Mouse (Mus musculus) stomach, embryonic 15.5 days (tissue): ENCODE data around the gene Pkp3. TPM values are rescaled to one million over a fixed set of nuclear protein-coding genes. Genes with fewer than 3 reads are reported as not detected.

ENCODE experiments used
- ATAC-seq: fragments of 200-750 bp; cut with Nextera tagmentation; 2 replicates; pipeline ENCODE4 v1.8.0; 2017; ENCODE audit warnings: low read depth, moderate number of reproducible peaks, moderate TSS enrichment; ENCODE audit not compliant: insufficient read depth, low FRiP score
- H3K27ac ChIP-seq: fragments of 300-500 bp; sonication (generic); 2 replicates; pipeline ENCODE4 v1.5.1; 2015; ENCODE audit warnings: mild to moderate bottlenecking, inconsistent platforms
- H3K27me3 ChIP-seq: fragments of 300-500 bp; sonication (generic); replicated peaks from 2 replicates; pipeline ENCODE4 v1.6.1; 2015; ENCODE audit warnings: inconsistent platforms
- H3K36me3 ChIP-seq: fragments of 300-500 bp; sonication (generic); 2 replicates; pipeline ENCODE4 v1.6.1; 2015; ENCODE audit warnings: inconsistent platforms
- H3K4me1 ChIP-seq: fragments of 300-500 bp; sonication (generic); 2 replicates; pipeline ENCODE4 v1.6.1; 2015; ENCODE audit warnings: inconsistent platforms
- H3K4me2 ChIP-seq: fragments of 300-500 bp; sonication (generic); 2 replicates; pipeline ENCODE4 v1.6.1; 2015; ENCODE audit warnings: mild to moderate bottlenecking, inconsistent platforms
- H3K4me3 ChIP-seq: fragments of 300-500 bp; sonication (generic); replicated peaks from 2 replicates; pipeline ENCODE4 v1.5.1; 2015; ENCODE audit warnings: inconsistent platforms
- H3K9ac ChIP-seq: fragments of 300-500 bp; sonication (generic); 2 replicates; pipeline ENCODE4 v1.6.1; 2015; ENCODE audit warnings: inconsistent platforms
- H3K9me3 ChIP-seq: fragments of 300-500 bp; sonication (generic); 2 replicates; pipeline ENCODE4 v1.6.1; 2016; ENCODE audit warnings: inconsistent platforms
- WGBS: fragments of 180-500 bp; shearing (Covaris S2); methylation state at CpG from one replicate; pipeline ENCODE4 v1.1.7; 2015; 5-methylcytosine and 5-hydroxymethylcytosine counted together
- polyA plus RNA-seq: library from polyadenylated mRNA; unstranded; fragments of >200 nt; fragmentation: Nextera tagmentation; extraction: Ambion mirVana; gene quantifications from 2 replicates; pipeline ENCODE4 v1.2.1, GENCODE M21; 2015

Pkp3 gene
- polyA plus RNA-seq, 1 experiment from 2014 or later = 47.2 TPM

DNA sequence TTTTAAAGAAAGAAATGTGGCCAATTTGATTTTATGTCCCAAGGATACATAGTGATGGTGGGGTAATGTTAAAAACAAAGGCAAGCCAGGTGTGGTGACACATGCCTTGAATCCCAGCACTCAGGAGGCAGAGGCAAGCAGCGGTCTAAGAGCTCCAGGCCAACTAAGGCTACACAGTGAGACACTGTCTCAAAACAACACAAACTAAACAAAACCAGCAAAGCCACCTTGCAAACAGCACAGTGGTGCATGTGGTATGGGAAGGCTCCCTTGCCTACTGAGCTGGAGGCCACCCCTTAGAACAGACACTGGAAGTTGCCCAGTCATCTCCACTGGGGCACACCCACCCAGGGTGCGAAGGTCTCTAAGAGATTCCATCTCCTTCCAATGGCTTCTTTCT lies 18.1 kb upstream of the Pkp3 start:
- peak overlapping the region; percentile 99 for H3K4me2 ChIP-seq
- ATAC-seq = 0 out of 2 replicates have a peak, but pooled peaks have one; percentile 28
- no peaks in the 10 kb centered on the region for H3K9me3 ChIP-seq
- H3K4me1 ChIP-seq = peaks cover 13% of the 10 kb centered on the region; the same call in 1 of the 2 replicates
- WGBS = 63% methylated on average over 2 of the region's 2 CpGs
- H3K36me3 ChIP-seq = no peaks in the 10 kb centered on the region
- H3K27ac ChIP-seq = no peak overlapping the region
- H3K27me3 ChIP-seq = no peaks in the 10 kb centered on the region
- H3K9ac ChIP-seq = no peak overlapping the region
- no peak overlapping the region for H3K4me3 ChIP-seq

DNA sequence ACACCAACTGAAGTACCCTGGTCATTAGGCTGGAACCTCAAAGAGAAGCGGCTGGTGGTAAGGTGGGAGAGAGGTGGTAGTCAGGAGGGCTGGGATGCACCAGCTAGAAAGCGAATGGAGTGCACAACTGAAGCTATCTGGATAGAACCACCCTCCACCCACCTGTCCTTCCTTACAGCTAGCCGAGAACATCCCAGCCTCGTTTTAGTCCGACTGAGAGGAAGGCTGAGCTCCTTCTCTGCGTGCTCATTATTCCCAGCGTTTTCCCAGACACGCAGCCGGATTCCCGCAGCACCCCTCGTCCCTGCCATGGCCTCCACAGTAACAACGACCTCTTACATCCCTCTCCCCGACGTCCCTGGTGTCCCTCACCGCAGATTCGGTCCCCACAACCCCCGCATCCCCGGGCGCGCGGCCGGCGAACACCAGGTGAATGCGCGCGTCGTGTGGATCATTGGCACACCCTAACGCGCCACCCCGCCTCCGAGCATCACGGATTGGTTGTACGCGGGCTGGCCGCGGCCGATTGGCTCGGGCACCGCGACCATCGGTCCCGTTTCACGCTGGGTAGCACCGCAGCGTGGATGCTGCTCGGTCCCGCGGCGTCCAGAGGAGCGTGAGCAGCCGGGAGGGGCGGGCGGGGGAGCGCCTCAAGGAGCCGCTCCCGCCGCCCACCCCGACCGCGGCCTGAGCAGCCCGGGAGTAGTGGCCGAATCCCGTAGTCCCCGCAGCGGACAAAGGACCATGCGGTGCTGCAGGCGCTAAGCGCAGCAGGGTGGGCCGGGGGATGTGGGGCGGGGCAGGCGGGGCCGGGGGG lies 17.4 kb upstream of the Pkp3 start, which contains the start of gene B4galnt4:
Gene B4galnt4, plus strand, starts transcription at position 679 of the 817 bp plus-strand sequence.
- 0 out of 2 replicates have a peak, but pooled peaks cover 3% of the 10 kb centered on the region for H3K36me3 ChIP-seq
- peak within 1 kb of the TSS; percentile 50 for H3K9ac ChIP-seq
- no peaks in the 10 kb centered on the region for H3K9me3 ChIP-seq
- peak within 1 kb of the TSS; percentile 99 for H3K4me2 ChIP-seq
- no peak within 1 kb of the TSS for H3K27ac ChIP-seq
- peak within 1 kb of the TSS; percentile 68 for H3K4me3 ChIP-seq
- peak; percentile 89 for ATAC-seq
- WGBS = under 1% methylated on average over 59 of the region's 72 CpGs
- H3K4me1 ChIP-seq = peaks cover 13% of the 10 kb centered on the region; the same call in 1 of the 2 replicates
- H3K27me3 ChIP-seq = no peaks in the 10 kb centered on the region

DNA sequence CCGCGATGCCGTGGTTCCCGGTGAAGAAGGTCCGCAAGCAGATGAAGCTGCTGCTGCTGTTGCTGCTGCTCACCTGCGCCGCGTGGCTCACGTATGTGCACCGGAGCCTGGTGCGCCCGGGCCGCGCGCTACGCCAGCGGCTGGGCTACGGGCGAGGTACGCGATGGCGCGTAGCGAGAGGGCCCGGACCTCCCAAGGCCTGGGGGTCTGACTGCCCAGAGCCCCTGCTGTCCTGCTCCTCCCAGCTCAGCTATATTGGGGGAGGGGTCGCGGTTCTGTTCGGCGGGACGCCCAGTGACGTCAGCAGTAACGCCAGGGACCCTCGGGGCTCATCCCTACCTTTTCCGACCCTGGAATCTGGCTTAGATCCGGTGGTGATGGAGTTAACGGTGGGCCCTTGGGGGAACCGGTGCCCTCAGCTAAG lies 16.7 kb upstream of the Pkp3 start:
- ATAC-seq = peak; percentile 36; the same call in 1 of the 2 replicates
- 0 out of 2 replicates have a peak, but pooled peaks cover 3% of the 10 kb centered on the region for H3K36me3 ChIP-seq
- no peak overlapping the region for H3K27ac ChIP-seq

DNA sequence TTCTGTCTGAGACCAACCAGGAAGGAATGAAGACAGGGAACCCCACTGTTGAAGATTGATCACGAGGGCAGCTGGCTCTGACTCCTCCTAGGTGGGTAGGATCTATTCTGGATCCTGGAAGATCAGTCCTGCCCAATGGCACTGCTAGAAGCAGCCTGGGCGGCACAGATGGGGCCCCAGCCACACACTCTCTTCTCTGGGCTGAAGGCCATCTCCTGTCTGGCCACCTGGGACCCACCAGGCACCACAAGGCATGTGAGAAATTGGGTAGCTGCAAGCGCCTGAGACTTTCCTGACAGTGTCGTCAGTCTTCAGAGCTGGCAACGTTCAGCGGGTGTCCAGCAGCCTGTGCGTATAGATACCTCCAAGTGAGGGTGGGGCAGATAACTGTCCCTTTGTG lies 15.5 kb upstream of the Pkp3 start:
- ATAC-seq = no peak
- 0 out of 2 replicates have a peak, but pooled peaks cover 3% of the 10 kb centered on the region for H3K36me3 ChIP-seq
- no peaks in the 10 kb centered on the region for H3K9me3 ChIP-seq
- H3K4me3 ChIP-seq = no peak overlapping the region
- H3K4me2 ChIP-seq = no peak overlapping the region
- no peak overlapping the region for H3K9ac ChIP-seq
- H3K27me3 ChIP-seq = no peaks in the 10 kb centered on the region
- 74% methylated on average over 7 of the region's 7 CpGs for WGBS
- H3K27ac ChIP-seq = no peak overlapping the region
- peaks cover 13% of the 10 kb centered on the region; the same call in 1 of the 2 replicates for H3K4me1 ChIP-seq

More for the DNA sequence above, 16.7 kb upstream of the Pkp3 start:
- peak overlapping the region; percentile 68 for H3K4me3 ChIP-seq
- peaks cover 13% of the 10 kb centered on the region; the same call in 1 of the 2 replicates for H3K4me1 ChIP-seq
- H3K27me3 ChIP-seq = no peaks in the 10 kb centered on the region
- H3K9me3 ChIP-seq = no peaks in the 10 kb centered on the region
- under 1% methylated on average over 37 of the region's 37 CpGs for WGBS
- H3K4me2 ChIP-seq = peak overlapping the region; percentile 99
- peak overlapping the region; percentile 50 for H3K9ac ChIP-seq

DNA sequence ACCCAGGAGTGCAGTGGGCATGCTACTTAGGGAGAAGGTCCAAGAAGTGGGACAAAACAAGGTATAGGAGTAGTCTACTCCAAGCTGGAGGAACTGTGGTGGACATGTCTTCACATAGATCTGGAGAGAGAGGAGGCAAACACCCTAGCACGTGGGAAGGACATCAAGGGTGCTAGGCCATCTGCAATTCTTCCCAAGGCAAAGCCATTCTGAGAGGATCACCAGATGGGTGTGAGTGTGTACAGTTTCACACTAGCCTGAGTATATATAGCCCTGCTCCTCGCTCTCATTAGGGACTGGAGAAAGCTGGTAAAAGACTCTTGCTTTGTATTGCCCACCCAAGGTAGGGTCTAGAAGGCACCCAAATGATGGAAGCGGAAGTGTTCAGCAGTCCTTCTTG lies 14.7 kb upstream of the Pkp3 start:
- 0 out of 2 replicates have a peak, but pooled peaks cover 3% of the 10 kb centered on the region for H3K36me3 ChIP-seq
- 87% methylated on average over 3 of the region's 3 CpGs for WGBS
- H3K4me1 ChIP-seq = peaks cover 13% of the 10 kb centered on the region; the same call in 1 of the 2 replicates
- no peaks in the 10 kb centered on the region for H3K27me3 ChIP-seq
- no peak overlapping the region for H3K9ac ChIP-seq
- no peak overlapping the region for H3K27ac ChIP-seq
- H3K4me2 ChIP-seq = no peak overlapping the region
- H3K9me3 ChIP-seq = no peaks in the 10 kb centered on the region
- no peak for ATAC-seq
- no peak overlapping the region for H3K4me3 ChIP-seq

DNA sequence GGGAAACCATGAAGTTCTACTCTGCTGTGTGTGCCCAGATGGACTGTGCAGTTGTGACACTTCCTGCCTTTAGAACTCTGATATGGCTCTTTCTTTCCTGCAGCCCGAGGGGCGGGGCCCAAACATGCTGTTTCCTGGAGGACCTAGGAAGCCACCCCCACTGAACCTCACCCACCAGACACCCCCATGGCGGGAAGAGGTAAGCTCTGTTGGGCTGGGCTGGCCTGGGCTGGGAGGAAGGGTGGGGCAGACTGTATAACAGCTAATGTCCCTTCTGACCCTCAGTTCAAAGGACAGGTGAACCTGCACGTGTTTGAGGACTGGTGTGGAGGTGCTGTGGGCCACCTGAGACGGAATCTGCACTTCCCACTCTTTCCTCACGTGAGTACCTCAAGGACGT lies 13.8 kb upstream of the Pkp3 start:
- Histone ChIP-seq H3K4me2 (no peak overlapping the region), H3K27me3 (no peaks in the 10 kb centered on the region), H3K9me3 (no peaks in the 10 kb centered on the region), H3K4me3 (no peak overlapping the region), H3K9ac (no peak overlapping the region), H3K27ac (no peak overlapping the region), H3K36me3 (0 out of 2 replicates have a peak, but pooled peaks cover 3% of the 10 kb centered on the region), H3K4me1 (peaks cover 13% of the 10 kb centered on the region; the same call in 1 of the 2 replicates)
- 63% methylated on average over 7 of the region's 7 CpGs for WGBS
- no peak for ATAC-seq

DNA sequence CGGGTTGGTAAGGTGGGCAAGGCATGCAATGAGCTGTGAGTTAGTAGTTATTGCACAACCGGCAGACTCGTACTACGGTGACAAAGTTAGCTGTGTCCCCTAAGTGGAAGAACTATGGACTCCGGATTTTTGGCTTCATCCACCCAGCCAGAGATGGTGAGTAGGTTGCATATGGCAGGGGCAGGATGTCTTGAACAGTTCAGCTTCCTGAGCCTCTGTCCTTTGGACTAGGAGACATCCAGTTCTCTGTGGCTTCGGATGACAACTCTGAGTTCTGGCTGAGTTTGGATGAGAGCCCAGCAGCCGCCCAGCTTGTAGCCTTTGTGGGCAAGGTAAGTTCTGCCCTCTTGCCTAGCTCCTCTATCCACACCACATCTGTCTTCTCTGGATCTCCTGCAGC lies 13.4 kb upstream of the Pkp3 start:
- no peak overlapping the region for H3K9ac ChIP-seq
- no peaks in the 10 kb centered on the region for H3K27me3 ChIP-seq
- ATAC-seq = no peak
- WGBS = 86% methylated on average over 7 of the region's 7 CpGs
- no peak overlapping the region for H3K4me3 ChIP-seq
- H3K36me3 ChIP-seq = 0 out of 2 replicates have a peak, but pooled peaks cover 3% of the 10 kb centered on the region
- H3K4me2 ChIP-seq = no peak overlapping the region
- H3K27ac ChIP-seq = no peak overlapping the region
- peaks cover 13% of the 10 kb centered on the region; the same call in 1 of the 2 replicates for H3K4me1 ChIP-seq
- no peaks in the 10 kb centered on the region for H3K9me3 ChIP-seq

DNA sequence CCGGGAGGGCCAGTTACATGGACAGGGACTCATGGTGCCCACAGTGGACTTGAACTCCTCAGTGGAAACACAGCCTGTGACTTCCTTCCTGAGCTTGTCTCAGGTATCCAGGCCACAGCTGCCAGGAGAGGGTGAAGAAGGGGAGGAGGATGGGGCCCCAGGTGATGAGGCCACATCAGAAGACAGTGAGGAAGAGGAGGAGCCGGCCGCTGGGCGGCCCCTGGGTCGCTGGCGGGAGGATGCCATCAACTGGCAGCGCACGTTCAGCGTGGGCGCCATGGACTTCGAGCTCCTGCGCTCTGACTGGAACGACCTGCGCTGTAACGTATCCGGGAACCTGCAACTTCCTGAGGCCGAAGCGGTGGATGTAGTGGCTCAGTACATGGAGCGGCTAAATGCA lies 9.7 kb upstream of the Pkp3 start:
- Histone ChIP-seq H3K9me3 (no peaks in the 10 kb centered on the region), H3K27me3 (peaks cover 18% of the 10 kb centered on the region), H3K9ac (no peak overlapping the region), H3K27ac (no peak overlapping the region), H3K4me2 (no peak overlapping the region), H3K4me1 (peaks cover 10% of the 10 kb centered on the region), H3K36me3 (0 out of 2 replicates have a peak, but pooled peaks cover 3% of the 10 kb centered on the region), H3K4me3 (no peak overlapping the region)
- no peak for ATAC-seq
- 81% methylated on average over 19 of the region's 19 CpGs for WGBS

DNA sequence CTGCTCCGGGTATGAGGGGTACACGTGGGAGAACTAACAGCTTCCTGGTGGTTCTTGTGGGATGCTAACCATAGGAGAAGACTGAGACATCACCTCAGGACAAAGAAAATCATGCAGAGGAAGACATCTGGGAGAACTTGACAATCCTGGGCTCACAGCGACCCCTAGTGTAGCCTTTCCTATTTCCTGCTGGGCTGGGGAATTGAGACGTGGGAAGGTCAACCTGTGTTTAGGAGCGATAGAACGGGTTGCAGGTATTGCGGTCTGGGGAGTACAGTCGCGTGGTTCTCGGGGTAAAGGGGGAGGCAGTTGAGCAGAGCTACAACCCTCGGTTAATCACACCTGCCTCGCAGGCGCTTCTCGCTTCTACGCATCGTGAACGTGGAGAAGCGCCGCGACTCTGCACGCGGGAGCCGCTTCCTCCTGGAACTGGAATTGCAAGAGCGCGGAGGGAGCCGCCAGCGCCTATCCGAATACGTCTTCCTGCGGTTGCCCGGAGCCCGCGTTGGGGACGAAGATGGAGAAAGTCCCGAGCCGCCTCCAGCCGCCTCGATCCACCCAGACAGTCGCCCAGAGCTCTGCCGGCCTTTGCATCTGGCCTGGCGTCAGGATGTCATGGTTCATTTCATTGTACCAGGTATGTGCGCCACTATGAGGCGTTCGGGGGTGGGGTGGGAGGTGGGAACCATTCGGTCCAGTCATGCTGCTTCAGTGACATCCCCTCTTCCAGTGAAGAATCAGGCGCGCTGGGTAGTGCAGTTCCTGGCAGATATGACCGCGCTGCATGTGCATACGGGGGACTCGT lies 7.8 kb upstream of the Pkp3 start:
- 1% methylated on average over 51 of the region's 51 CpGs for WGBS
- peaks cover 10% of the 10 kb centered on the region for H3K4me1 ChIP-seq

DNA sequence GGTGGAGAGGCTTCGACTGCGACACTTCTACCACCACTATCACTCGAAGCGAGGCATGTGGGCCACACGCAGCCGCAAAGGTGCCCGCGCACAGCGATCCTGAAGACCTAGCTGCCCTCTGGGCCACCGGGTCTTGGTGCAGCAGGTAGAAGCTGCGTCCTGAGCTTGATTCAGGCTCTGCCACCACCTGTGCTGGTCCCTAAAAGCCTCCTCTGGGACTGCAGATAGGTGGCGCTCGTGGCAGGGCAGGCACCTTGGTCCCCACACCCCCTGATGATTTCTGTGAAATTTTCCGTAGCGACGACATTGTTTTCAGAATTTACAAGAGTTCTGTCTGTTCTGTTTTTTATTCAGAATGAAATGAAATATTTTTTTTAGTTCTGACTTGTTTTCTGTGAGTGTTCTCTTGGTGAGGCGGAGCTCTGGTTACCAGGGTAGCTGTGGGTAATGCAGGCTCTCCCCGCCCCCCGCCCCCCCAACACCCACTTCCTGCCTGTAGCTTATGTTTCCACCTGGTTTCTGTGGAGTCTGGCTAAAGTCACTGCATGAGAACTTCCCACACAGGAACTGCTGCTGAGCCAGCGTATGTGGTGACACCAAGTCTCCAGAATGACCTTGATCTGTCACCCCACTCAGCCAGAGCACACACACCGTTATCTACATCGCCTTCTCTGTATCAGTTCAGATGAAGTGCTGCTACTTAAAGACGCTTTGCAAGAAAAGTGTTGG lies 5.8 kb upstream of the Pkp3 start:
- no peak for ATAC-seq
- Histone ChIP-seq H3K27ac (no peak overlapping the region), H3K36me3 (no peaks in the 10 kb centered on the region), H3K4me2 (no peak overlapping the region), H3K4me3 (no peak overlapping the region), H3K9ac (no peak overlapping the region), H3K27me3 (peaks cover 18% of the 10 kb centered on the region), H3K4me1 (peaks cover 10% of the 10 kb centered on the region), H3K9me3 (no peaks in the 10 kb centered on the region)
- 29% methylated on average over 23 of the region's 23 CpGs for WGBS

More for the DNA sequence above, 7.8 kb upstream of the Pkp3 start:
- ATAC-seq = no peak
- Histone ChIP-seq H3K4me2 (peak overlapping the region; percentile 87), H3K36me3 (0 out of 2 replicates have a peak, but pooled peaks cover 2% of the 10 kb centered on the region), H3K27ac (no peak overlapping the region), H3K4me3 (peak overlapping the region; percentile 38), H3K9ac (peak overlapping the region; percentile 39; the same call in 1 of the 2 replicates), H3K27me3 (peaks cover 18% of the 10 kb centered on the region), H3K9me3 (no peaks in the 10 kb centered on the region)

DNA sequence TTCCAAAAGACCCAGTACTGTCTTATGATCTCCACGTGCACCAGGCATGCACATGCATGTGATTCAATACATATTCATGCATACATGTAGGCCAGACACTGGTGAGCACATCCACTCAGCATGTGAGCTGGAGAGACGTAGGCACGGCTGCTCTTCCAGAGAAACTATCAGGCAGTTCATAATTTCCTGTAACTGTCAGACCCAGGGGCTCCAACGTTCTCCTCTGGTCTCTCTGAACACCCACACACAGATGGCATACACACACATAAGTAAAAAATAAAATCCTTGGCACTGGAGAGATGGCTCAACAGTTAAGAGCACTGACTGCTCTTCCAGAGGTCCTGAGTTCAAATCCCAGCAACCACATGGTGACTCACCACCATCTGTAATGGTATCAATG lies 4.2 kb upstream of the Pkp3 start:
- 82% methylated on average over 4 of the region's 4 CpGs for WGBS
- ATAC-seq = no peak
- Histone ChIP-seq H3K27me3 (peaks cover 18% of the 10 kb centered on the region), H3K4me1 (peaks cover 10% of the 10 kb centered on the region), H3K4me3 (no peak overlapping the region), H3K9ac (no peak overlapping the region), H3K9me3 (no peaks in the 10 kb centered on the region), H3K27ac (no peak overlapping the region), H3K4me2 (no peak overlapping the region), H3K36me3 (no peaks in the 10 kb centered on the region)
